Mouse (Mus musculus): ENCODE measurements around the gene Krt72. TPM values are rescaled to one million over a fixed set of nuclear protein-coding genes. Genes with fewer than 3 reads are reported as not detected.

Krt72 gene
- not detected in 2 replicates for polyA plus RNA-seq (2021; fragmentation: Nextera tagmentation)
- long read RNA-seq, experiment 1: 0 reads
- long read RNA-seq, experiment 2: 0 reads

DNA sequence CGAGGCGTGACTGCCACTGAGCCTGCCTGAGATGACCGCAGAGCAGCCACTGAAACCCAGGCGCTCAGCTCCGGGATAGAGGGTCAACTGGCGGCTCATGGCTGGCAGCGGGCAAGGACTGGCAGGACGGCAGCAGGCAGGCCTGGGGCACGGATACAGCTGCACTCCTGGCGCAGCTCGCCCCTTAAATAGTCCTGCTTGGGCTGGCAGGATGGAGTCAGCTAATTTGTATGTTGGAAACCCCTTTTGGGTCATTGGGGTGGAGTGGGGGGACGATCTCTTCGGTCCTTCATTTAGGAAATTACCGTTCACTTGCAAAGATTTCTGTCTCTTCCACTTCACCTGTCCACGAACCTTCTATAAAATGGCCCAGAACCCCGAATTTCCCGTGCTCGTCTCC is at the start of gene Krt72:
Gene Krt72, minus strand, starts transcription at position 101 of the 400 bp plus-strand sequence.

GRCm38 (mm10) chr15:101817875-101818274 is 31.6 kb upstream of the Krt72 start, which contains the start of gene Krt2:
Gene Krt2, minus strand, starts transcription at chr15:101818169.

GRCm38 (mm10) chr15:101802296-101802835 is 16.1 kb upstream of the Krt72 start, which contains the start of gene Krt73:
Gene Krt73, minus strand, starts transcription at chr15:101802346.

GRCm38 (mm10) chr15:101742711-101743110 is 43.5 kb downstream of the Krt72 start, which contains the start of gene Krt71:
Gene Krt71, minus strand, starts transcription at chr15:101743109.

Other genes with a start within 250 kb of the Krt72 start
- gene Krt82, start 235.8 kb downstream of the Krt72 start, polyA plus RNA-seq (2021; fragmentation: Nextera tagmentation): not detected in 2 replicates
- gene Krt90, start 223.5 kb downstream of the Krt72 start, polyA plus RNA-seq (2021; fragmentation: Nextera tagmentation): 0.15 and 0.21 TPM in 2 replicates
- gene Krt75, start 212.6 kb downstream of the Krt72 start, polyA plus RNA-seq (2021; fragmentation: Nextera tagmentation): not detected in 2 replicates
- gene Gm5414, start 158.3 kb downstream of the Krt72 start, polyA plus RNA-seq (2021; fragmentation: Nextera tagmentation): not detected in 2 replicates
- not detected in 2 replicates for gene Gm5478, start 139.1 kb downstream of the Krt72 start, polyA plus RNA-seq (2021; fragmentation: Nextera tagmentation)
- gene Krt6b, start 106.2 kb downstream of the Krt72 start, polyA plus RNA-seq (2021; fragmentation: Nextera tagmentation): not detected in 2 replicates
- not detected in 2 replicates for gene Krt6a, start 92.2 kb downstream of the Krt72 start, polyA plus RNA-seq (2021; fragmentation: Nextera tagmentation)
- 0.38 and 0.46 TPM in 2 replicates for gene Krt5, start 73.6 kb downstream of the Krt72 start, polyA plus RNA-seq (2021; fragmentation: Nextera tagmentation)
- gene Krt71, start 43.4 kb downstream of the Krt72 start, polyA plus RNA-seq (2021; fragmentation: Nextera tagmentation): not detected in 2 replicates
- 3.9 and 4.0 TPM in 2 replicates for gene Krt73, start 15.9 kb upstream of the Krt72 start, polyA plus RNA-seq (2021; fragmentation: Nextera tagmentation)
- 0.48 and 1.0 TPM in 2 replicates for gene Krt2, start 31.7 kb upstream of the Krt72 start, polyA plus RNA-seq (2021; fragmentation: Nextera tagmentation)
- gene Krt1, start 64.3 kb upstream of the Krt72 start, polyA plus RNA-seq (2021; fragmentation: Nextera tagmentation): 5.6 and 6.0 TPM in 2 replicates
- 4.4 and 4.5 TPM in 2 replicates for gene Krt77, start 83.2 kb upstream of the Krt72 start, polyA plus RNA-seq (2021; fragmentation: Nextera tagmentation)
- gene Krt76, start 106.5 kb upstream of the Krt72 start, polyA plus RNA-seq (2021; fragmentation: Nextera tagmentation): not detected in 2 replicates
- gene Krt4, start 138.3 kb upstream of the Krt72 start, polyA plus RNA-seq (2021; fragmentation: Nextera tagmentation): not detected in 2 replicates
- gene Krt79, start 153.9 kb upstream of the Krt72 start, polyA plus RNA-seq (2021; fragmentation: Nextera tagmentation): 0.67 and 0.80 TPM in 2 replicates
- gene Krt78, start 167.8 kb upstream of the Krt72 start, polyA plus RNA-seq (2021; fragmentation: Nextera tagmentation): not detected in 2 replicates
- 0.53 and 5.4 TPM in 2 replicates for gene Krt8, start 218.0 kb upstream of the Krt72 start, polyA plus RNA-seq (2021; fragmentation: Nextera tagmentation)
- gene Krt18, start 241.7 kb upstream of the Krt72 start, polyA plus RNA-seq (2021; fragmentation: Nextera tagmentation): 2.5 and 32.1 TPM in 2 replicates